Mouse (Mus musculus) heart, postnatal 25 days (tissue): ENCODE measurements at regions not wholly inside any gene's neighbourhood (a gene's known extent, or its start where the extent isn't known, plus 50 kb on each side); places are given as distances from the start of the nearest gene placed in this dataset.
"Not testable (repeated sequence)": the region's sequence is repeated elsewhere in the genome, so short reads cannot be mapped to it uniquely, and the experiment has no call there.

Source experiments
- DNase-seq: peaks from one replicate; pipeline ENCODE4 v3.0.0; 2022; ENCODE audit warnings: low spot score
- intact Hi-C: fragments of 180-260 bp; cut with DNase I; formaldehyde crosslinking; loops from one replicate; pipeline ENCODE4 v1.15.1; 2025

DNA sequence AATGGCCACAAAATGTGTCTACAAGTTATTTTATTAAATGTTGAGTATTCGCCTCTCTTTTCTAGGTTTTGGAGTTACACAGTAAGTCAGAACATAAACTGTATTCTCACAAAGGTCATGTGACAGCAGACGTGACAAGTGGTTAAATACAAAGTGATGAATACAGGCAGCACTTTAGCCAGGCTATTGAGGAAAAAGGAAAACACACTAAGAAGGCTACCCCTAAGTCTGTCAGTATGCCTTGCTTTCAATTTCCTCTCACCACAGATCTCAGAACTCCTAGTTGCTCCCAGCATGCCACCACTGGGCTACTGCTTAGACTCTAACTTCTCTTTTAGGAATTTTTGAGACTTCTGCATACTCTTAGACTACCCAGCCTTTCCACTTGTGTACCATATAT lies 297.9 kb upstream of the Pex5l start:
- intact Hi-C loops = no loop called here
- DNase-seq = no peak

- intact Hi-C loops = no loop called here
- no peak for DNase-seq
Observed at GRCm38 (mm10) chr3:33440500-33440899, 297.5 kb upstream of the Pex5l start.

DNA sequence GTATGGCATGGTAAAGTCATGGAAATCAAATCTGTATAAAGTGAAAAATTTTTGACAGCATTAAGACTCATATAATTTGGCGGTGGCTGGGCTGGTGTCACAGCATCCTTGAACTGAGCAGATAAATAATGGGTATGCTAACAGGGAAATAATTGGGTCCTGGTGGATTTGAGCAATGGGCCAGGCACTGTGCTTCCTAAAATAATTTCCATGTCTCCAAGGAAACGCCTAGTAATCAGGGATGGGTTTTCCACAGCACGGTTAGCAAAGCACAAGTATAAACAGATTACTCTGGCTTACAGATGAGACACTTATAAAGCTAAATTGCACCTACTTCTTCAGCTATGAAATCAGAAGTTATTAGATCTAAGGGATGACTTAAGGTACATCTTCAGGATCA lies 273.9 kb upstream of the Pex5l start:
- intact Hi-C loops = no loop called here
- DNase-seq = no peak

- intact Hi-C loops = no loop called here
- no peak for DNase-seq
Observed at GRCm38 (mm10) chr3:33416321-33416720, 273.3 kb upstream of the Pex5l start.

DNA sequence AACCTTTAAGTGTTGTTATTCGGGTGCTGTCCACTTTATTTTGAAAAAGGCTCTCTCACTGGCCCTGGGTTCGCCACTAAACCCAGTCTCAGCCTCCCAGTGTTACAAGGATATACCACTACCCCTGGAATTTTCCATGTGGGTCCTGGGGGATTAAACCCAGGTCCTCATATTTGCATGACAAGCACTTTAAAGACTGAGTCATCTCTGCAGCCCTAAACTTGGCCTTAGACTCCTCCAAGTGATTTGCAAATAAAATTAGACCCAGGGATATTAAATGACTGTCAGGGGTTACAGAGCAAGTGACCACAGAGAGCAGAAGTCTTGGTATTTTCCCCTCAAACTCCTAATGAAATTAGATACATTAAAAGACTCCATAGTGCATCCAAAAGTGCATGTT lies 258.9 kb upstream of the Pex5l start:
- no peak for DNase-seq
- intact Hi-C loops = no loop called here

- intact Hi-C loops = no loop called here
- no peak for DNase-seq
Observed at GRCm38 (mm10) chr3:33399321-33399720, 256.3 kb upstream of the Pex5l start.

DNA sequence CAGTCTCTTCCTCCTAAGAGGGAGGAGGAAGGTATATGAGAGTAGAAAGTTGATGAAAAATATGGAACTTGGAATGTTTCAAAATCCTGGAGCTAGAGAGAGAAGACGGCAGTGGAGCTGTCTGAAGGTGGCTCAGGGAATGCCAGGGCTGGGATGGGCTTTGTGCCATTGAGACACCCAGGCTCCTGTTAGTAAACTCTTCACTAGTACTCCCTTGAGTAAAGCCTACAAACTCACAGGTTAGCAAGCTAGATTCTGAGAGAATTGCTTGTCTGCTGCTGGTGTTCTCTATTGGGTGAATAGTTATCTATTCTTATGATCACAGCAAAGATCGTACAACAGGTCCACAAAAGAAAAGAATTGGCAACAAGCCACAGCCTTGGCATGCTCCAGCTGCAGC lies 255.3 kb upstream of the Pex5l start:
- DNase-seq = no peak
- intact Hi-C loops = no loop called here

DNA sequence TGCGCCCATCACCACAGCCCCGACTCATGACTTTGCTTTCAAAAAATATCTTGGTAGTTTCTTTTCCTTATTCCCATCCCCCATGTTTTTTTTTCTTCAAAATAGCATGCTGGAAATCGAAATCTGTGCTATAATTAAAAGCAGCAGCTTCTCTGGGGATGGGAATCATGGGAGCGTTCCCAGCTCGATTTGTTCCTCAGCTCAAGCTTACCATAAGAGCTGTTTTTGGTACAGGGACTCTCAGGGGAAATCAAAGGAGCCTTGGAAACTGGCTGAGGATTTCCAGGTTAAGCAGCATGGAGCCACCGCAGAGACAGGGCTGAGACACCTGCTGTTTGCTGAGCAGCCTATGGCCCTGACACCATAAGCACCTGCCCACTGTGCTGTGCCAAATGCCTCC lies 254.2 kb upstream of the Pex5l start:
- intact Hi-C loops = no loop called here
- no peak for DNase-seq

DNA sequence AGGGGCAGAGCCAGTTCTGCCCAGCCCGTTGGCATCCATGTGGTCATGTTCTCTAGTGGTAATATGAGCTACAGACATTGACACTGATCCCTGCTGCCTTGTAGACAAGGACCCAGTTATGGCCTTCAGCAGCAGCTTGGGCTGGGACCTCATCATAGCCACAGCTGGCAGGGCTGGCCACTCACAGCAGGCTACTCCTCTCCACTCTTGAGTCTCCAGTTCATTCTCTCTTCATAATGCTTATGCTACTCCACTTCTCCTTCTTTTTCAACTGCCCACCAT lies 249.4 kb upstream of the Pex5l start:
- DNase-seq = no peak
- intact Hi-C loops = no loop called here

GRCm38 (mm10) chr3:33391765-33392540 lies 248.9 kb upstream of the Pex5l start:
- intact Hi-C loops = no loop called here
- DNase-seq = no peak

- intact Hi-C loops = no loop called here
- DNase-seq = no peak
Observed at GRCm38 (mm10) chr3:33388171-33388570, 245.1 kb upstream of the Pex5l start.

- intact Hi-C loops = no loop called here
- DNase-seq = no peak
Observed at GRCm38 (mm10) chr3:33383622-33384021, 240.6 kb upstream of the Pex5l start.

GRCm38 (mm10) chr3:33379604-33380003 lies 236.6 kb upstream of the Pex5l start:
- intact Hi-C loops = no loop called here
- no peak for DNase-seq

GRCm38 (mm10) chr3:33375161-33375560 lies 232.1 kb upstream of the Pex5l start:
- intact Hi-C loops = no loop called here
- no peak for DNase-seq

GRCm38 (mm10) chr3:33372806-33373205 lies 229.8 kb upstream of the Pex5l start:
- intact Hi-C loops = no loop called here

GRCm38 (mm10) chr3:33363521-33363920 lies 220.5 kb upstream of the Pex5l start:
- no peak for DNase-seq

More at GRCm38 (mm10) chr3:33372806-33373205, 229.8 kb upstream of the Pex5l start:
- DNase-seq = no peak

DNA sequence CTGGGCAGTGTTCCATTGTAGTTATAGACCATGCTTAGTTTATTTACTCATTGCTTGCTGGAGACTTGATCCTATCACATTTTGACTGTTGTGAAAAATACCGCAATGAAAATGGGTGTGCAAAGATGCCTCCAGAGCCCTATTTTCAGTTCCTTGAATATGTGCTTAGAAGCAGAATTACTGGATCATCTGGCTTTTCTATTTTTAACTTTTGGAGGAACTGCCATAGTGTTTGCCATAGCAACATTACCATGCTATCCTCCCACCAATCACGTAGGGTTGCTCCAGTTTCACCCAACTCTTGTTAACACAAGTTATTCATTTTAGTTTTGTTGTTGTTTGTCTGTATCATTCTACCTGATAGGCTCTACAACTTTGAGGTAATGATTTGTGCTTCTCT lies 217.0 kb upstream of the Pex5l start:
- intact Hi-C loops = no loop called here

More at GRCm38 (mm10) chr3:33363521-33363920, 220.5 kb upstream of the Pex5l start:
- intact Hi-C loops = no loop called here

GRCm38 (mm10) chr3:33353860-33354259 lies 210.8 kb upstream of the Pex5l start:
- intact Hi-C loops = no loop called here
- DNase-seq = no peak

More for the DNA sequence above, 217.0 kb upstream of the Pex5l start:
- DNase-seq = no peak

GRCm38 (mm10) chr3:33350986-33351385 lies 207.9 kb upstream of the Pex5l start:
- no peak for DNase-seq
- intact Hi-C loops = no loop called here

DNA sequence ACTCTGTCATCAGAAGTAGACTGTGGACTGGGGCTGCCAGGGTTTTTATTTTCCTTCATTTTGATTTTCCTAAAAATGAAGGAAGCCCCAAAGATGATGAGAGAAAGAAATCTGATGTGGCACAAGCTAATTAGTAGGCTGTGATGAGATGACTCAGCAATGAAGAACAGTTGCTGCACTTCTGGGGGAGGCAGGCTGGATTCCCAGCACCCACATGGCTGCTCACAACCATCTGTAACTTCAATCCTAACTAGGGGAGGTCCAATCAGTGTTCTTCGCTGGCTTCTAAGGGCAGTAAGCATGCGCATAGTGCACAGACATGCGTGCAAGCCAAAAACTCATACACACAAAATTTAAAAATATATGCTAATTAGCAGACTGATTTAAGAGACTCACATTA lies 191.0 kb upstream of the Pex5l start:
- DNase-seq = no peak
- intact Hi-C loops = no loop called here

GRCm38 (mm10) chr3:33317691-33318090 lies 174.6 kb upstream of the Pex5l start:
- DNase-seq, intact Hi-C loops: not testable (repeated sequence)

DNA sequence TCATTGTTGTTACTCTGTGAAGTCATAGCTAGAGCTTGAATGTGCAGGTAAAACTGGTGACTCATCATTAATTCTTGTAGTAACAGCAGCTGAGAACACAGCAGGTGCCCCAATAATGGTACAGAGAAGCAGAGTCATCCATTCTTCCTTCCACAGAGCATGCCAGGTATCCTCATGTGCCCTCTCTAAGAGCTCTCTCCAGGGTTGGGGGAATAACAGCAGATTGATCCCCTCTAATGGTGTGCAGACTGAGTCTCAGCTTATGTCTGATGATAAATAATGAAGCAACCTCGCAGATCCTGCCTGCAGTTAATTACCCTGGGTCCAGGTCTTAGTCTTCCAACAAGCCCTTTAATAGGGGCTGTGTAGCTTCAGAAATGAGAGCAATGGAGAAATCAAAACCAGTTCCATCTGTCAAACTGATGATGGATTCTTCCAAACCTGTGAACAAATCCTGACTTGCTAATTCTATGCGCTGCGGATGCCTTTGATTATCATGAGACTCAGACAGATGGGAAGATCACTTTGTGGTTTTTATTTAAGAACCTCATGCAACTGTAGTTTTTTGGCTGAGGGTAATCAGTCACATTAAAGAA lies 169.3 kb upstream of the Pex5l start:
- DNase-seq = no peak
- intact Hi-C loops = no loop called here
